Mouse (Mus musculus): ENCODE measurements around the gene Aip. TPM values are rescaled to one million over a fixed set of nuclear protein-coding genes. Genes with fewer than 3 reads are reported as not detected.

The Aip gene
- polyA plus RNA-seq, 1 experiment: 59.8 TPM

- no peaks in the 10 kb centered on the region; the same call in 1 of the 2 replicates for H3K4me1 ChIP-seq (ENCODE audit: control insufficient read depth, insufficient read depth, insufficient read length, low read length)
These were observed 42.3 kb downstream of the Aip start for GRCm38 (mm10) chr19:4083316-4083715.

GRCm38 (mm10) chr19:4082219-4082965 lies 43.3 kb downstream of the Aip start:
- Histone ChIP-seq H3K4me3 (ENCODE audit: low read depth, low read length) (no peak overlapping the region), H3K36me3 (ENCODE audit: control insufficient read depth, insufficient read depth, low read length) (no peaks in the 10 kb centered on the region), H3K27ac (ENCODE audit: insufficient read depth, low read depth, low read length) (no peak overlapping the region), H3K27me3 (ENCODE audit: control insufficient read depth, insufficient read depth, low read length) (no peaks in the 10 kb centered on the region), H3K4me1 (ENCODE audit: control insufficient read depth, insufficient read depth, insufficient read length, low read length) (no peaks in the 10 kb centered on the region; the same call in 1 of the 2 replicates)
- TF ChIP-seq POLR2A (IDR thresholded peaks at IDR 0.05; ENCODE audit: low read depth, low read length): no peak
- 80% methylated on average over 11 of the region's 11 CpGs for WGBS

More at GRCm38 (mm10) chr19:4083316-4083715, 42.3 kb downstream of the Aip start:
- Histone ChIP-seq H3K4me3 (ENCODE audit: low read depth, low read length) (no peak overlapping the region), H3K27ac (ENCODE audit: insufficient read depth, low read depth, low read length) (no peak overlapping the region), H3K27me3 (ENCODE audit: control insufficient read depth, insufficient read depth, low read length) (no peaks in the 10 kb centered on the region), H3K36me3 (ENCODE audit: control insufficient read depth, insufficient read depth, low read length) (no peaks in the 10 kb centered on the region)
- WGBS: 90% methylated on average over 7 of the region's 7 CpGs
- no peak for TF ChIP-seq POLR2A (IDR thresholded peaks at IDR 0.05; ENCODE audit: low read depth, low read length)

GRCm38 (mm10) chr19:4081394-4081793 lies 44.3 kb downstream of the Aip start, which contains the start of gene Cabp2:
Gene Cabp2, plus strand, starts transcription at chr19:4081578.
- TF ChIP-seq CTCF (IDR thresholded peaks at IDR 0.05; ENCODE audit: extremely low read depth, insufficient read length, insufficient replicate concordance, low read depth, low read length) (no peak), POLR2A (IDR thresholded peaks at IDR 0.05; ENCODE audit: low read depth, low read length) (no peak)
- Histone ChIP-seq H3K4me3 (ENCODE audit: low read depth, low read length) (no peak within 1 kb of the TSS), H3K4me1 (ENCODE audit: control insufficient read depth, insufficient read depth, insufficient read length, low read length) (no peaks in the 10 kb centered on the region; the same call in 1 of the 2 replicates), H3K27ac (ENCODE audit: insufficient read depth, low read depth, low read length) (no peak within 1 kb of the TSS), H3K27me3 (ENCODE audit: control insufficient read depth, insufficient read depth, low read length) (no peaks in the 10 kb centered on the region), H3K36me3 (ENCODE audit: control insufficient read depth, insufficient read depth, low read length) (no peaks in the 10 kb centered on the region)
- 81% methylated on average over 3 of the region's 3 CpGs for WGBS

- 52% methylated on average over 8 of the region's 8 CpGs for WGBS
- no peak overlapping the region for H3K27ac ChIP-seq (ENCODE audit: insufficient read depth, low read depth, low read length)
- TF ChIP-seq CTCF (IDR thresholded peaks at IDR 0.05; ENCODE audit: extremely low read depth, insufficient read length, insufficient replicate concordance, low read depth, low read length) (peak; percentile 44; the same call in 1 of the 2 replicates), POLR2A (IDR thresholded peaks at IDR 0.05; ENCODE audit: low read depth, low read length) (no peak)
- no peak overlapping the region for H3K4me3 ChIP-seq (ENCODE audit: low read depth, low read length)
- no peaks in the 10 kb centered on the region; the same call in 1 of the 2 replicates for H3K4me1 ChIP-seq (ENCODE audit: control insufficient read depth, insufficient read depth, insufficient read length, low read length)
- no peaks in the 10 kb centered on the region for H3K36me3 ChIP-seq (ENCODE audit: control insufficient read depth, insufficient read depth, low read length)
- no peaks in the 10 kb centered on the region for H3K27me3 ChIP-seq (ENCODE audit: control insufficient read depth, insufficient read depth, low read length)
These were observed 45.1 kb downstream of the Aip start for GRCm38 (mm10) chr19:4080511-4081009.

- Histone ChIP-seq H3K27ac (ENCODE audit: insufficient read depth, low read depth, low read length) (no peak overlapping the region), H3K4me3 (ENCODE audit: low read depth, low read length) (no peak overlapping the region), H3K36me3 (ENCODE audit: control insufficient read depth, insufficient read depth, low read length) (no peaks in the 10 kb centered on the region), H3K4me1 (ENCODE audit: control insufficient read depth, insufficient read depth, insufficient read length, low read length) (no peaks in the 10 kb centered on the region; the same call in 1 of the 2 replicates), H3K27me3 (ENCODE audit: control insufficient read depth, insufficient read depth, low read length) (no peaks in the 10 kb centered on the region)
- TF ChIP-seq POLR2A (IDR thresholded peaks at IDR 0.05; ENCODE audit: low read depth, low read length) (no peak), CTCF (IDR thresholded peaks at IDR 0.05; ENCODE audit: extremely low read depth, insufficient read length, insufficient replicate concordance, low read depth, low read length) (no peak)
- 36% methylated on average over 1 of the region's 1 CpGs for WGBS
These were observed 46.1 kb downstream of the Aip start for GRCm38 (mm10) chr19:4079594-4079993.

GRCm38 (mm10) chr19:4075531-4075930 lies 50.1 kb downstream of the Aip start:
- TF ChIP-seq POLR2A (IDR thresholded peaks at IDR 0.05; ENCODE audit: low read depth, low read length): no peak
- TF ChIP-seq CTCF (IDR thresholded peaks at IDR 0.05; ENCODE audit: extremely low read depth, insufficient read length, insufficient replicate concordance, low read depth, low read length): no peak
- H3K27me3 ChIP-seq (ENCODE audit: control insufficient read depth, insufficient read depth, low read length): no peaks in the 10 kb centered on the region
- no peaks in the 10 kb centered on the region for H3K36me3 ChIP-seq (ENCODE audit: control insufficient read depth, insufficient read depth, low read length)
- 80% methylated on average over 1 of the region's 1 CpGs for WGBS
- H3K27ac ChIP-seq (ENCODE audit: insufficient read depth, low read depth, low read length): no peak overlapping the region
- no peak overlapping the region for H3K4me3 ChIP-seq (ENCODE audit: low read depth, low read length)
- H3K4me1 ChIP-seq (ENCODE audit: control insufficient read depth, insufficient read depth, insufficient read length, low read length): peaks cover 6% of the 10 kb centered on the region; the same call in 1 of the 2 replicates

- WGBS: 60% methylated on average over 6 of the region's 6 CpGs
- H3K27me3 ChIP-seq (ENCODE audit: control insufficient read depth, insufficient read depth, low read length): no peaks in the 10 kb centered on the region
- H3K4me1 ChIP-seq (ENCODE audit: control insufficient read depth, insufficient read depth, insufficient read length, low read length): peaks cover 13% of the 10 kb centered on the region
- no peak overlapping the region for H3K4me3 ChIP-seq (ENCODE audit: low read depth, low read length)
- H3K36me3 ChIP-seq (ENCODE audit: control insufficient read depth, insufficient read depth, low read length): no peaks in the 10 kb centered on the region
- no peak overlapping the region for H3K27ac ChIP-seq (ENCODE audit: insufficient read depth, low read depth, low read length)
- no peak for TF ChIP-seq POLR2A (IDR thresholded peaks at IDR 0.05; ENCODE audit: low read depth, low read length)
- TF ChIP-seq CTCF (IDR thresholded peaks at IDR 0.05; ENCODE audit: extremely low read depth, insufficient read length, insufficient replicate concordance, low read depth, low read length): no peak
These were observed 52.8 kb downstream of the Aip start for GRCm38 (mm10) chr19:4072706-4073424.
